Mouse (Mus musculus) heart, embryonic 16.5 days (tissue): ENCODE data around the gene Eef1akmt4. TPM values are rescaled to one million over a fixed set of nuclear protein-coding genes. Genes with fewer than 3 reads are reported as not detected.
A peak's percentile ranks its signal among the peaks of the same experiment; 100 is the strongest.

Experiments
- ATAC-seq: fragments of 200-750 bp; cut with Nextera tagmentation; replicated peaks from 2 replicates; pipeline ENCODE4 v1.8.0; 2017; ENCODE audit warnings: moderate number of reproducible peaks; ENCODE audit not compliant: insufficient read depth, low FRiP score; ENCODE audit errors: extremely low read depth
- H3K27ac ChIP-seq: fragments of 300-500 bp; sonication (generic); 2 replicates; pipeline ENCODE4 v1.5.1; 2014; ENCODE audit warnings: mild to moderate bottlenecking, low read length, control low read depth, moderate library complexity
- H3K27me3 ChIP-seq: fragments of 300-500 bp; sonication (generic); 2 replicates; pipeline ENCODE4 v1.6.1; 2014; ENCODE audit warnings: low read length, mixed read lengths; ENCODE audit not compliant: control insufficient read depth, insufficient read depth
- H3K36me3 ChIP-seq: fragments of 300-500 bp; sonication (generic); 2 replicates; pipeline ENCODE4 v1.6.1; 2014; ENCODE audit not compliant: control insufficient read depth, insufficient read depth
- H3K4me1 ChIP-seq: fragments of 300-500 bp; sonication (generic); 2 replicates; pipeline ENCODE4 v1.6.1; 2014; ENCODE audit warnings: low read length, mixed read lengths; ENCODE audit not compliant: control insufficient read depth, insufficient read depth
- H3K4me2 ChIP-seq: fragments of 300-500 bp; sonication (generic); 2 replicates; pipeline ENCODE4 v1.6.1; 2014; ENCODE audit warnings: low read depth, mild to moderate bottlenecking, control low read depth, low read length
- H3K4me3 ChIP-seq: fragments of 300-500 bp; sonication (generic); 2 replicates; pipeline ENCODE4 v1.5.1; 2014; ENCODE audit warnings: mild to moderate bottlenecking, control low read depth, low read length
- H3K9ac ChIP-seq: fragments of 300-500 bp; sonication (generic); 2 replicates; pipeline ENCODE4 v1.6.1; 2014; ENCODE audit warnings: low read length, control low read depth
- H3K9me3 ChIP-seq: fragments of 300-500 bp; sonication (generic); replicated peaks from 2 replicates; pipeline ENCODE4 v1.6.1; 2016; ENCODE audit warnings: low read length; ENCODE audit not compliant: control insufficient read depth
- WGBS: fragments of 180-500 bp; shearing (Covaris S2); extraction: QIAGEN DNeasy Blood & Tissue Kit; methylation state at CpG from one replicate; pipeline ENCODE4 v1.1.7; 2014; 5-methylcytosine and 5-hydroxymethylcytosine counted together
- polyA plus RNA-seq: library from polyadenylated mRNA; unstranded; fragments of >200 nt; fragmentation: Nextera tagmentation; extraction: Ambion mirVana; gene quantifications from 2 replicates; pipeline ENCODE4 v1.2.1, GENCODE M21; 2015

Eef1akmt4 gene
- polyA plus RNA-seq: 18.9 and 19.9 TPM in 2 replicates

DNA sequence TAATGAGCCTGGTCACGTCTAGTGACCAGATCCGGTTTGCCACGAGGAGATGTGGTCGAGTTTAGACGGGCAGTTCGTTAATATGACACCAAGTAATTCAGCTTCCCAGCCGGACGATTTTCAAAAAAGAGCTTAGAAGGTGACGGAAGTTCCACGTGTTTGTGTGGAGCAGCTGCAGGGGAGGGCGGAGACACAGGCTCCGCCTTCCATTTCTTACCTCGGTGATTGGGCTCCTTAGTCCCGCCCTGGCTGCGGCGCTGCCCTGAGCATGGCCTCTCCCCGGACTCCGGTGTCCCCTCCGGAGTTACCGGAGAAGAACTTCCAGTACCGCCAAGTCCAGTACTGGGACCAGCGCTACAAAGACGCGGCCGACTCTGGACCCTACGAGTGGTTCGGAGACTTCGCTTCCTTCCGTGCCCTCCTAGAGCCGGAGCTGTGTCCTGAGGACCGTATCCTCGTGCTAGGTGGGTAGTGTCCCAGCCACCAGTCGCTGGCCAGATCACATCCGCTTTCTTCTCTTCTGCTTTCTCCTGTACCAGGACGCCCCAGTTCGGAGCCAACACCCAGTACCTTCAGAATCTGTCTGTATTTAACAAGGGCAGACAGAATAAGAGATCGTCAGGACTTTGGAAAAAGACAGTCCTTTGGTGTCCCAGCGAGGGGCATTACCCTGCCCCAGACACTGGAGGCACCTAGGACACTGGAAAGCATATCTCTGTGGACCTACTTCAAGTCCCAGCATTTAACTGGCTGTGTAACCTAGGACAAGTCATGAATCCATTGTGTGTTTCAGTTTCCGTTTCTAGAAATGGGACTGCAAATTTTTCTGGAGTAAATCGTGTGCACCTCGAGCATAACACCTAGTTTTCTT lies at the start of gene Eef1akmt4, which contains the start of the genes Gm49333 and Alg3:
Gene Eef1akmt4 (plus strand): TSS at position 237 of the 871 bp plus-strand sequence.
Gene Gm49333 (plus strand): TSS at position 254 of the 871 bp plus-strand sequence.
Gene Alg3 (minus strand): TSS at position 379 of the 871 bp plus-strand sequence.
- H3K27me3 ChIP-seq: no peaks in the 10 kb centered on the region
- H3K9ac ChIP-seq: peak within 1 kb of the TSS; percentile 88
- 2% methylated on average over 41 of the region's 41 CpGs for WGBS
- peak within 1 kb of the TSS; percentile 85 for H3K27ac ChIP-seq
- no peaks in the 10 kb centered on the region for H3K9me3 ChIP-seq
- peak; percentile 96 for ATAC-seq
- peak within 1 kb of the TSS; percentile 100 for H3K4me2 ChIP-seq
- H3K4me3 ChIP-seq: peak within 1 kb of the TSS; percentile 96
- peaks cover 14% of the 10 kb centered on the region for H3K4me1 ChIP-seq
- H3K36me3 ChIP-seq: peaks cover 6% of the 10 kb centered on the region; the same call in 1 of the 2 replicates

DNA sequence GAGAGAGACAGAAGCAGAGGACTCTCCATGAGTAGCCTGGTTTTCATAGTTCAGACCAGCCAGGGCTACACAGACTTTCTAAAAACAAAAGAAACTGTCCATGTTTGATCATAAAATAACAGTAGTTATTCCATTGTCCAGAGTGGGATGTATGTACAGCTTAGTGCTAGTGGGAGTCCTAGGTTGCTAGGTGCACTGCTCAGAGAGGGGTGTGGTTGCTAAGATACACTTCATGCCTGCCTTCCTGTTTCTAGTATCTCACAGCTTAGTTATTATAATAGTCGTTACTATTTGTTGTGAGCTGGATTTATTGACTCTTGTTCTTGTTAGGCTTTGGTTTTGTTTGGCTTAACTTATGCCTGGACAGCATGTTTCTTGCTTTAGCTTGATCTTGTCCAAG lies 46.3 kb upstream of the Eef1akmt4 start:
- H3K27ac ChIP-seq: no peak overlapping the region
- H3K9ac ChIP-seq: no peak overlapping the region
- no peak overlapping the region for H3K4me2 ChIP-seq
- WGBS: 64% methylated on average over 1 of the region's 1 CpGs
- no peaks in the 10 kb centered on the region for H3K9me3 ChIP-seq
- no peaks in the 10 kb centered on the region for H3K4me1 ChIP-seq
- no peak for ATAC-seq
- no peak overlapping the region for H3K4me3 ChIP-seq
- no peaks in the 10 kb centered on the region for H3K27me3 ChIP-seq
- peaks cover 28% of the 10 kb centered on the region for H3K36me3 ChIP-seq

DNA sequence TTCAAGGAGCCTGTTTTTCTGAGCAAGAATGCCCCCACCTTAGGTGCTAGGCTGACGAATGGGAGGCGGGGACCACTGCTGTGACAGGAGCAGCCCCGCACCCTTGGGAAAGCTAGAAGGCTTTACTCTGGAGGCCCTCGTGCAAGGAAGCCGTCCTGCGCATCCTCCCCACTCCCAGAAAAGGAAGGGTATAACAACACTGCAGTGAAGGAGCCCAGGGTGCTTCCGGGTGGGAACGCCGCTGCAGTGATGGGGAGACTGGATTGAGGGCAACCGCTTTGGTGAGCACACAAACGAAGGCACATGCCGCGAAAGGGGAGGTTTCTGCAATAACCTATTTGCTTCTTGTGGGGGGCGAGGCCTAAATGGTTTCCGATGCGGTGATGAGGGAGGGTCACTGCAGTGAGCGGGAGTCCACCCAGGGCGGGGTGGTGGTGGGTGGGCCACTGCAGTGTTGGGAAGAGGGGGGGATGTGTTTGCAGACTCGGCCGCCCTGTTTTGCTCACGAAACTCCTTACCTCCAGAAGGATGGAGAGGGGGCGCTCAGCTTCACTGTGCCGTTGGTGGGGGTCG lies 21.9 kb upstream of the Eef1akmt4 start, which contains the start of gene Vwa5b2:
Gene Vwa5b2 (plus strand): TSS at position 106 of the 573 bp plus-strand sequence.
- Histone ChIP-seq H3K36me3 (no peaks in the 10 kb centered on the region), H3K4me1 (peaks cover 10% of the 10 kb centered on the region), H3K27me3 (peaks cover 57% of the 10 kb centered on the region), H3K4me2 (peak within 1 kb of the TSS; percentile 85), H3K4me3 (peak within 1 kb of the TSS; percentile 57), H3K9ac (0 out of 2 replicates have a peak within 1 kb of the TSS, but pooled peaks have one; percentile 20), H3K9me3 (no peaks in the 10 kb centered on the region), H3K27ac (no peak within 1 kb of the TSS)
- ATAC-seq: no peak
- under 1% methylated on average over 24 of the region's 24 CpGs for WGBS

DNA sequence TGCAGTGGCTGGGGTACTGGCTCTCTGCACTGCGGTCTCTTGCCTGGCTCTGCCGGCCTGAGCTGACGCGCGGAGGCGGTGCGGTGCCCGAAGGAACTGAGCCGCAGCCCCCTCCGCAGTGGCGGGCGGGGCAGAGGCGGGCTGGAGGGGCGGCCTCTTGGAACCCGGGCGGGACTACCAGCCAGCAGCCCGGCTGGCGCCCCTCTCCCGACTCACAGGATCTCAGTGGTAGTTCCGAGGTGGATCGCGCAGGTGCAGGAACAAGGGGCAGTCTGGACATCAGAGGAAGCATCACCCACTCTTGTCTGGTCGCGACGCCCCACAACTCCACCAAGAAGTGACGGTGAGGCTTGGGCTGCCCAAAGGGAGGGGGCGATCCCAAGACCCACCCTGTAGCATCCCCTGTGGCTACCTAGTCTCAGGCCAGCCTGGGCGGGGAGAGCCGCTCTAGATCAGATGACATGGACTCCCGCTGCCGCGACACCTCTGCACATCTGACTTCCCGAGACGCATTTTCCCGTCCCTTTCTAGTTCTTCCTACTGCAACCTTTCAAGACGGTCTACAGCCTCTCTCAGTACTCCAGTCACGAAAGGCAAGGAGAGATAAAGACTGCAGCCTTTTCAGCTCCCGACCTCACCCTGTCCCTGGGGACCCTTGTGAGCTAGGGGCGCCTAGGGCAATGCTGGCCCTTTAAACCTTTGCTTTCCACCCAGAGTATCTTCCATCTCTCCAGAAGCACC lies 21.3 kb upstream of the Eef1akmt4 start:
- no peaks in the 10 kb centered on the region for H3K9me3 ChIP-seq
- H3K4me2 ChIP-seq: peak overlapping the region; percentile 85
- H3K4me1 ChIP-seq: peaks cover 10% of the 10 kb centered on the region
- H3K27ac ChIP-seq: no peak overlapping the region
- peaks cover 57% of the 10 kb centered on the region for H3K27me3 ChIP-seq
- H3K4me3 ChIP-seq: peak overlapping the region; percentile 57
- H3K36me3 ChIP-seq: no peaks in the 10 kb centered on the region
- no peak for ATAC-seq
- 0 out of 2 replicates have a peak overlapping the region, but pooled peaks have one; percentile 20 for H3K9ac ChIP-seq
- 0% methylated on average over 37 of the region's 39 CpGs for WGBS

DNA sequence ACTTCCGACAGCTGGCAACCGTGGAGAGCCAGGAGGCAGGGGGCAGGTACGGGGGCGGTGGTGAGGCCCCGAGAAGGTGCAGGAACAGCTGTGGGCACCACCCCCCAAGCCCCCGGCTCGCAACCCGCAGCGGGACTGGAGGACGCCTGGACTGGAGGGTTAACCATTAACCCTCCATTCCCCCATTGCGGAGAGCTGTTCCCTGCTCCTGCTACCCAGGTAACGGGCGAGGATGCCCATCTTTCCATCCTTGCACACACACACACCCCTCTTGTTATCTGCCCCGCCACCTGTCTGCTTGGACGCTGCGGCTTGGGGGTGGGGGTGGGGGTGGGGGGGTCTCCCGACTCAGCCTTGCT lies 20.7 kb upstream of the Eef1akmt4 start:
- no peak overlapping the region for H3K9ac ChIP-seq
- H3K36me3 ChIP-seq: no peaks in the 10 kb centered on the region
- peaks cover 61% of the 10 kb centered on the region for H3K27me3 ChIP-seq
- H3K4me2 ChIP-seq: peak overlapping the region; percentile 85
- no peaks in the 10 kb centered on the region for H3K9me3 ChIP-seq
- H3K27ac ChIP-seq: no peak overlapping the region
- H3K4me3 ChIP-seq: peak overlapping the region; percentile 57
- 3% methylated on average over 17 of the region's 17 CpGs for WGBS
- peaks cover 10% of the 10 kb centered on the region for H3K4me1 ChIP-seq
- ATAC-seq: no peak

DNA sequence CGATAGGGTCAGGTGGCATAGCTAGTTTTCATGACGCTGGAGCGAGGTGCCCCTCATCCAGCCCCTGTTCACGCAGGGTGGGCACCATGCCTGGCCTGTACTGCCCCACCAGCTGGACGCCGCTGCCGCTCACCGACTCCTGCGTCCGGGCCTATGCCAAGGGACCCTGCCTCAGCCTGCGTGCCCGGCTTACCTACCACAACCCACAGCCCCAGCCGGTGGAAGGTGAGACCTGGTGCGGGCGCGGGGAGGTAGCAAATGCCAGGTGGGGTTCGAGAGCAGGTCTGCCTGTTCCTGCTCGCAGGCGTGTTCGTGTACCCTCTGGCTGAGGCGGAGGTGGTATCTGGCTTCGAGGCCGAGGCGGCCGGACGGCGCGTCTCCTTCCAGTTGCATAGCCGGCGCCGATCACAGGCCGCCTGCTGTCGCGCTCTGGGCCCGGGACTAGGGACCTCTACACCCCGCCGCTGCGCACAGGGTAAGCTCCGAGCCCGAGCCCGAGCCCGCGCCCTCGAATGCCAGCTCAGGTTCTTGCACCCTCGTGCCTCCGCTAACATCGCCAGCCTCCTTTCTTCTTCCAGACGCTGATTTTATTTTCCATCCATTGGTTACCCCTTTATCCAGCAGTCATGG lies 20.2 kb upstream of the Eef1akmt4 start:
- Histone ChIP-seq H3K4me1 (peaks cover 10% of the 10 kb centered on the region), H3K4me2 (peak overlapping the region; percentile 33; the same call in 1 of the 2 replicates), H3K9ac (no peak overlapping the region), H3K36me3 (no peaks in the 10 kb centered on the region), H3K27ac (no peak overlapping the region), H3K27me3 (peaks cover 61% of the 10 kb centered on the region), H3K4me3 (peak overlapping the region; percentile 20), H3K9me3 (no peaks in the 10 kb centered on the region)
- no peak for ATAC-seq
- 5% methylated on average over 37 of the region's 48 CpGs for WGBS

DNA sequence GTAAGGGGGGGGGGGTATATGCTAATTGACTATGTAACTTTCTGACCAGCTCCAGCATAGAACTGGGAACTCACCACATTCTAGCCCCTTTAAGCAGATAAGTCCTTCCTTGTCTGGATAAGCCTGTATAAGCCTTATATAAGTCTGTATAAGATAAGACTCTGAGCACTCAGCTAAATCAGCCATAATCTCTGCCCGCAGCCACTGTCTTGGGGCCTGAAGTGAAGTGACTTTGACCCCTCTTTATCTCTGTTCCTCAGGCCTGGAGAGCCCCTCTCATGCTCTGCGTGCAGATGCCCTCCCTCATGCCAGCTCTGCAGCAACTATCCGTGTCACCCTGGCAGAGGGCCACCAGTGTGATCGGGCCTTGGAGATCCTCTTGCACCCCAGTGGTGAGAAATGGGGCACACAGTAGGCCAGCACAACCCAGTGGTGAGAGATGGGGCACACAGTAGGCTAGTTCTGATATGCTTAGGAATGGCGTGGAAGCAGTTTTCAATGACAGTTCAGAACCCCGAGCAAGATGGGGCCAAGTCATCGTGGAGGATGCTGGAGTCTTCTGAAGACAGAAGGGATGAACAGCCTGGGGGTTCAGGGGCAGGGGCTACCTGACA lies 16.2 kb upstream of the Eef1akmt4 start:
- H3K4me3 ChIP-seq: no peak overlapping the region
- no peak for ATAC-seq
- no peaks in the 10 kb centered on the region for H3K36me3 ChIP-seq
- H3K9ac ChIP-seq: no peak overlapping the region
- H3K4me1 ChIP-seq: peaks cover 5% of the 10 kb centered on the region
- H3K9me3 ChIP-seq: no peaks in the 10 kb centered on the region
- no peak overlapping the region for H3K27ac ChIP-seq
- peaks cover 41% of the 10 kb centered on the region for H3K27me3 ChIP-seq
- WGBS: 70% methylated on average over 7 of the region's 7 CpGs
- no peak overlapping the region for H3K4me2 ChIP-seq

DNA sequence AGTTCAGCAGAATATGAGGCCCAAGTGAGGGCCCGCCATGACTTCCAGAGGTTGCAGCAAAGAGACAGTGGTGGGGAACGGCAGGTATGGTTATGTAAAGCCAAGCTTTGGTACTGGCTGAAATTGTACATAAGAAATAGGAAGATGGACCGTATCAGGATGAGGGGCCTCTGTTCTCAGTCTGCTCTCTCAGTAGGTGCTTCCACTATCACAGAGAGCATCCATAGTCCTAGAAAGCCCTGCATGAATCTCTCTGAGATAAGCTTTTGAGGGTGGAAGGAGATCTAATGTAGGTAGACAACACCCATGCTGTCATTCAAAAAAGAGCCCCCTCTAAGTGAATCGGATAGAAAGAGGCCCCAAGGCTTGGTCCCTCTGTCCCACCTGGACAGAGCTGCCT lies 15.7 kb upstream of the Eef1akmt4 start:
- H3K9me3 ChIP-seq: no peaks in the 10 kb centered on the region
- H3K27me3 ChIP-seq: peaks cover 35% of the 10 kb centered on the region
- no peak overlapping the region for H3K27ac ChIP-seq
- 66% methylated on average over 4 of the region's 4 CpGs for WGBS
- no peak overlapping the region for H3K4me2 ChIP-seq
- H3K4me1 ChIP-seq: no peaks in the 10 kb centered on the region; the same call in 1 of the 2 replicates
- no peak overlapping the region for H3K9ac ChIP-seq
- H3K36me3 ChIP-seq: no peaks in the 10 kb centered on the region
- ATAC-seq: no peak
- H3K4me3 ChIP-seq: no peak overlapping the region
